Mouse (Mus musculus): Measurements from ENCODE around the gene Selp.

Gene Selp

DNA sequence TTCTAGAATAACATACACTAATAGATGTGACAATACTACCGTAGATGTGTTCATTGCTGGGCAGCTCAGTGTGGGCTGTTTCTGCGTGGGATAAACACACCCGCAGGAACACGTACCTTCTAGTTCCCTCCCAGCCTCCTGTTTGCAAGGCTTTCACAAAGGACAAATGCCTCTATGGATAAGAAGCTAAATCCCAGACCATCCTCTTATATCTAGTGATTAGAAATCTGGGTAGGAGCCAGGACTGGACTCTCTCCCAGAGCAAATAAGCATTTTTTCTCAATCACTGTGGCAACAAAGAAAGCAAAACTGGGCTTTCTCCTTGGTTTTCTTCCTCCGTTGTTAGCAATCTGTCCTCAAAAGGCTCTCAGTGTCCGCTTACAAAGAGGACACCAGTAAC is 63.4 kb downstream of the Selp start:
- peak in 1 of 2 experiments; percentile 10 for DNase-seq (ENCODE audit: low spot score in 2 of 2)

DNA sequence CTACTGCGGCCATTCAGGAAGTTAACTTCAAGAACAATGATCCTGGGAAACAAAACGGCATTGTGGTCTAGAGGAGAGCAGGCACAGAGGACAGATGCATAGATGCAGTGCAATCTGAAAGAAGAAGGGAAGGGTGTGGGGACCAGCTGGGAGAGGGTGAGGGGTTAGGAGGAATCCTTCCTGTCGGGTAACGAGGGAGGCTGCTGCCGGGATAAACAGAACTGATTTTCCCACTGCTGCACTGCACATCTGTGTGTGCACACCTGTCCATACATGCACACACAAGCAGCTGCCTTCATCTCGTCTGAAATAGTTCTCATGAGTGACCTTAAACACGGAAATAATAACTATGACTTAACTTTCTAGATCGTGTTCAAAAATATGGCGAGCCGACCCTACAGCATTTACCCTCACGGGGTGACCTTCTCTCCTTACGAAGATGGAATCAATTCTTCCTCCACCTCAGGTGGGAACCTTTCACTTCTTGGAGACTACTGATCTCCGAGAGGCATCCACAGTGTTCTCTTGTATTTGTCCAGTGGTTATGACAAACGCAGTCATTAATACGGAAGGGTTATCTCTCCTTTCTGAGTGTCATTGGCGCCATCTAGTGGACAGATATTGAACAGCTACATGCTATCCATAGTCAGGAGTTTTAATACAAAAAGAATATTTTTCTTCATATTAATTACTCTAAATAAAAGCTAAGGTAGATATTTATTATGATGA is 69.2 kb downstream of the Selp start:
- DNase-seq (ENCODE audit: low spot score in 2 of 2): peak; percentile 62

DNA sequence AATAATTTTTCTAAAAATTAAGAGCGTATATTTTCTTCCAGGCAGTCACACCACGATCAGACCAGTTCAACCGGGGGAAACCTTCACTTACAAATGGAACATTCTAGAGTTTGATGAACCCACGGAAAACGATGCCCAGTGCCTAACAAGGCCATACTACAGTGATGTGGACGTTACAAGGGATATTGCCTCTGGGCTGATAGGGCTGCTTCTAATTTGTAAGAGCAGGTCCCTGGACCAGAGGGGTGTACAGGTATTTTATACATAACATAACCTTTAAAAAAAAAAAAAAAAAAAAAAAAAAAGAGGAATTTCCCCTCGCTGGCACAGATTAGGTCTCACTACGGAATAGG is 69.8 kb downstream of the Selp start:
- no peak for DNase-seq (ENCODE audit: low spot score in 2 of 2)

DNA sequence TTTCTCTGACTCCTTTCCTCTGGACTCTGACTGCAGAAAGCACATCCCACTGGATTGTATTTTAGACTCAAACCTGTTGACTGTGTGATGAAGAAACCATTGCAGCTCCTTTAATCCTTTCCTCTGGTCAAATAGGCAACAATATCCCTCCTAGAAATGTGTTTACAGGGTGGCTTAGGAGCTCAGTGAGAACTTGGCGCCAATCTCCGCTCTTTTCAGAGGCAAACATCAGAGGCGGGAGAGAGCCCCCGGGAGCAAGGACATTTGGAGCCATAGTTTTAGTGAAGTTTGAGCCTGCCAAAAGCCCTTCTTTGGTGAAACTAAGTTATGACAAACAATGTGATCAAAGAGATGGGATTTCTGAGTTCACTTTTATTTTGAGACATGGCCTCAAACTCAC is 70.3 kb downstream of the Selp start:
- no peak for DNase-seq (ENCODE audit: low spot score in 2 of 2)

DNA sequence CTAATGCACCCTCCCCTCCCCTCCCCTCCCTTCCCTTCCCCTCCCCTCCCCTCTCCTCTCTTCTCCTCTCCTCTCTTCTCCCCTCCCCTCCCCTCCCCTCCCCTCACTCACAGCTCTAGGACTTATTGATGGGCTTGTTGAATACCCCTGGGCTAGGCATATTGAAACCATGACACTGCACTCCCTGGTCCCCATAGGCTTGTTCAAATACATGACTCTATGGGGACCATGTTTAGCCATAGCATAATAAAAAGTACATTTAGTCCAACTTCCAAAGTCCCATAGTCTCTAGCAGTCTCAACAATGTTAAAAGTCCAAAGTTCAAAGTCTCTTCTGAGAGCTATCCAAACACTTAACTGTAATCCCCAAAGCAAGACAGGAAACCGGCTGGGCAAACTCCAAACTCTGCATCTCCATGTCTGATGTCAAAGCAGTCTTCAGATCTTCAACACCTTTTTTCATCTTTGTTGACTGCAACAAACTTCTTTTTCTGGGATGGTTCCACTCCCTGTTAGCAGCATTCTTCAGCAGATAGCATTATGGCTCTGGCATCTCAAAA is 72.0 kb downstream of the Selp start:
- no peak for DNase-seq (ENCODE audit: low spot score in 2 of 2)

DNA sequence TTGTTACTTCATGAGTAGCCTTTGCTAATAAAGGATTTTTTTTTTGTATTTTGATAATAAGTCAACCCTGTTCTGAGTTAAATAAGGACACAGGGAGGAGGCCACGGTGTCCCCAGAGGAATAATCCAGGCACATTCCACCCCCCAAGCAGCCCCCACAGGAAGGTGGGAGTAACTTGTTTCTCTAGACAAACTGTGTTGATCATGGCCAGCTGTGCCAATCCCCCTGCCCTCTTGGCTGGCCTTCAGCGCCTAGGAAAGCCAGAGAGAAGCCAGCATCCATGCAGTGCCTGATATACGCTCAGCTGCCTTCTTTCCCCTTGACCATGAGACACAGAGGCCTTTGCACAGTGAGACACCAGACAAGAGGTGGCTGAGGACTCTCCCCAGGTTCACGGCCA is 84.5 kb downstream of the Selp start:
- no peak for DNase-seq (ENCODE audit: low spot score in 2 of 2)
